ENCODE assay signal across 28 mouse cellular contexts in the genomic region with DNA sequence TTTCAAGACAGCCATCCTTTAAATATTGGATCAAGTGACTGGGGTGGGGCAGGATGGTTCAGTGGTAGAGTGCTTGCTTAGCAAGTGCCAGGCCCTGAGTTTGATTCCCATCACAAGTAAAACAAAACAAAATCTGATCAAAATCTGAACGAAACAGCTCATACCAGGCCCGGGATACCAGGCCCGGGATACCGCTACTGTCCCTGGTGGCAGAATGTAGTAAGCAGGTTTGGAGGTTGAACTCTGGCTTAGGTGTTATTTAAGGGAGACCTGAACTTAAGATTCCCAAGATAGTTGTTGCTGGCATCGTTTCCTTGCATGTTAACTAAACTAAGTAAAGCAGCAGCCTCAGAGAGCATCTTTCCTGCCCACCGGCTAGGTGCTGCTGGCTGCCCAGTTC. TPM values are rescaled to one million over a fixed set of nuclear protein-coding genes. Genes with fewer than 3 reads are reported as not detected.
DNase-seq lines count a peak whose midpoint lies in the region; ATAC-seq and TF ChIP-seq lines count a peak whose summit lies in the region.
"Had no signal": no experiment of that assay in that cellular context is flagged by ENCODE, and none has a peak within 500 bp of the region (broad histone marks: within the 10 kb centered on the region; RNA-seq: fewer than 3 reads in every experiment).

No protein-coding gene starts in this region.

- H3K27ac ChIP-seq in layer of hippocampus, adult 2 months = no peak overlapping the region
- H3K27ac ChIP-seq: embryonic facial prominence, embryonic 13.5 days; forebrain, embryonic 12.5 days; gastrocnemius, adult 2 months; limb, embryonic 13.5 days; liver, embryonic 15.5 days; midbrain, embryonic 12.5 days had no signal

- TF ChIP-seq CTCF in layer of hippocampus, adult 2 months (conservative IDR thresholded peaks at IDR 0.05) = peak; percentile 38; the same call in 1 of the 2 replicates

- no peak overlapping the region for H3K4me3 ChIP-seq in layer of hippocampus, adult 2 months
- H3K4me3 ChIP-seq: embryonic facial prominence, embryonic 13.5 days; erythroblast, embryonic 14.5 days; forebrain, embryonic 12.5 days; gastrocnemius, adult 2 months; limb, embryonic 13.5 days; liver, embryonic 15.5 days; midbrain, embryonic 12.5 days had no signal

- ATAC-seq in cerebellum, adult (ENCODE audit: insufficient number of reproducible peaks, low FRiP score, low TSS enrichment) = no peak
- ATAC-seq: activated CD4-positive, CD25-positive, alpha-beta regulatory T cell, adult 4 months; inflammation-experienced regulatory T-cells, adult 6 months had no signal

- DNase-seq in layer of hippocampus, adult 2 months (ENCODE audit: low spot score in 2 of 2) = no peak
- DNase-seq in layer of hippocampus, adult 11-12 months (ENCODE audit: low spot score) = no peak
- DNase-seq in thymus, postnatal 0 days (ENCODE audit: low spot score) = peak; percentile 9
- DNase-seq in thymus, postnatal 25 days = no peak
- peak; percentile 51 for DNase-seq in ZHBTc4 (ENCODE audit: low read depth, low spot score)
- DNase-seq in right cerebral cortex, adult 18-20 months = no peak
- DNase-seq: adrenal gland, adult 8-10 months; cerebellum, adult 8-10 months; cerebellum, postnatal 36 days; embryo, embryonic 11 days; gastrocnemius, adult 2 months; heart, postnatal 10 days; kidney, adult 8-10 months; kidney, postnatal 25 days; layer of hippocampus, adult 9-11 months; lung, postnatal 14 days; right cerebral cortex, postnatal 25 days; spleen, adult 18-20 months; thymus, postnatal 14 days had no signal

RNA-seq across cellular contexts. Expression of a gene that starts 18.6 kb away (rescaled TPM):
- 10 to 100 TPM; 11.2 to 11.8 TPM for total RNA-seq in layer of hippocampus, adult 2 months (2021)
- 2.4 and 3.6 TPM in 2 replicates for polyA plus RNA-seq in thymus, postnatal 0 days (2015; fragmentation: Nextera tagmentation; extraction: Ambion mirVana)

Comparison
In these comparisons a context has a peak if more than half of its experiments do, and no peak if none do; other contexts are left out.
1. DNase-seq: peak in thymus, postnatal 0 days (single experiment) and ZHBTc4 (single experiment); none in layer of hippocampus, adult 2 months (0 of 2), layer of hippocampus, adult 11-12 months (single experiment), thymus, postnatal 25 days (single experiment) and right cerebral cortex, adult 18-20 months (single experiment).